Mouse (Mus musculus) lung, adult 18-20 months (tissue): ENCODE results near the gene Cideb.
A peak's percentile ranks its signal among the peaks of the same experiment; 100 is the strongest.

Experiments
- DNase-seq, 2 experiments: peaks; one replicate each; pipeline ENCODE4 v3.0.0; 2022; ENCODE audit warnings: mixed read lengths in 2 of 2

Cideb gene

DNA sequence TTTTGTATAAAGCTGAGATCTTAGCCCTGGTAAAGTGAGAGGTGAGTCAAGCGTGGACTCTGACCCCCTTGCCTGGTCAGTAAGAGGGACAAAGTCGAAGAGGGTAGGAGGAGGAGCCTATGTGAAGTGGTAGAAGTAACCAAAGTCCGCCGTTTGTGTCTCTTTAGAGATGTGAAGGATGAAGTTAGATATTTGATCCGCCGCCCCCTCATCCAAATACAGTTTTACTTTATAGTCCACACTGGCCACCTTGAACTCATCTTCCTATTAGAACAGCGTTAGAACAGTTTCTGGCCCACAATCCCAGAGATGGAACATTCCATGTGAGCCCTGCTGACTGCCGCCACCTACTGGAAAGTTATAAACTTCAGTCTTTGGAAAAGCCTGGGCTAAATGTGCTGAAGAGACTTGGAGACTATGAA is at the start of gene Cideb:
Cideb (minus strand) TSS at position 96 of the 422 bp plus-strand sequence.
- peak in 1 of 2 experiments; percentile 37 for DNase-seq

DNA sequence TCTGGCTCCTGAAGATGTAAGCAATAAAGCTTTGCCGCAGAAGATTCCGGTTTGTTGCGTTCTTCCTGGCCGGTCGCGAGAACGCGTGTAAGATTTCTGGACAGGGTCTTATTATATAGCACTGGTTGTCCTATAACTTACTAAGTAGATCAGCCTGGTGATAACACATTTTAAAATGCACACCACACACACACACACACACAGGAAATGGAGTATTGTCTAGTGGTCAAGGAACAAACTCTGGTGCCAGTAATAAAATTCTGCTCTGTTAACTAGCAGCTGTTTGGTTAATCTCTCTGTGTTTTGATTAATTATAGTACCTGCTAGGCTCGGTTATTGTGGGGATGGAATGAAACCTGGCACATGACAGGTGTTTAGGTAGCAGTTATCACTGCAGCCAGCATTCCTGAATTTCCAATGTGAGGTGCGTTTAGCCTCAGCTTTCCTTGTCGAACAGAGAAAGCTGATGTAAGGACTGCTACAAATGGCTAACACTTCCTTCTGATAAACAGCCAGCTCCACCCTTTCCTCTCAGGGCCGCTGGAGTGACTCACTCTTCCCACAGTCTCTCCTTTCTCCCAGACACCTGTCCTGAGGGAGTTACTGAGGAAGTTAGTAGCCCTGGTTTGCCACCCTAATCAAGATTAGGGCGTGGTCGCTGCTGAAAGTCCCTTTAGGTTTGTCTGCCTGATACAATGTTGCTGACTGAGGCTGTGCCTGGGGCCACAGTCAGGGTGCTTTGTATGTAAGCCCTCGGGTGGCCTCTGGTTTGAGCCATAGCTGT is 37.3 kb upstream of the Cideb start:
- DNase-seq = peak; percentile 48 to 59

DNA sequence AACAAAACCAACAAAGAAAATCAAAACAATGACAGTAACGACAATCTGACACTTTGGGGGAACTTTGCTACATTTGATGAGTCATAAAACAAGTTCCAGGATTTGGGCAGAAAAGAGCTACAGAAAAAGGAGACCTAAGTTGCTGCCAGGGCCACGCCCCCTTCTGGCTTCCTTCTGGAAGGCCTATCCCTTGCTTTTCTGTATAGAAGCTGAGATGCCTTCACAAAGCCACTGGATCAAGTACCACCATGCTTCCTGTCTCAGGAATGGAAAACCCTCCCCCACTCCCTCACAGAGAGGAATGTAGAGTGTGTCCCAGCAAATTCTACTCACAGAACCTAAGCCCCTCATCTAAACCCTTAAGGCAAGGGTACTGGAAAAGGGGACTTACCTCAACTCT is 35.7 kb upstream of the Cideb start:
- DNase-seq = no peak

DNA sequence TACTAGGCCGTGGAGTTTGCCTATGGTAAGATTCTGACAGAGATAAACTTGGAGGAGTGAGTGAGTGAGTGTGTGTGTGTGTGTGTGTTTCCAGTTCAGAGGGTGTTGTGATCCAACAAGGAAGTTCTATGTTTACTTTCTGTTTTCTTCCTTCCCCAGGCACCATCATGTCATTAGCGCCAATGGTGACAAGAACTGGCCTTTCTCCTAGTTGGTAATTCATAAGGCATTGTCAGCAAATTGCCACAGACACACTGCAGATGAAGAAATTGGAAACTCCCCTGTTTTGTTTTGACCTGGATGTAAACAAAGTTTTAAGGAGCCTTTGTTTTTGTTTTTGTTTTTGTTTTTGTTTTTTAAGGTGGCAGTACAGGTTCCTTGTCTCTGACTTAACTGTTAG is 35.2 kb upstream of the Cideb start:
- no peak for DNase-seq

DNA sequence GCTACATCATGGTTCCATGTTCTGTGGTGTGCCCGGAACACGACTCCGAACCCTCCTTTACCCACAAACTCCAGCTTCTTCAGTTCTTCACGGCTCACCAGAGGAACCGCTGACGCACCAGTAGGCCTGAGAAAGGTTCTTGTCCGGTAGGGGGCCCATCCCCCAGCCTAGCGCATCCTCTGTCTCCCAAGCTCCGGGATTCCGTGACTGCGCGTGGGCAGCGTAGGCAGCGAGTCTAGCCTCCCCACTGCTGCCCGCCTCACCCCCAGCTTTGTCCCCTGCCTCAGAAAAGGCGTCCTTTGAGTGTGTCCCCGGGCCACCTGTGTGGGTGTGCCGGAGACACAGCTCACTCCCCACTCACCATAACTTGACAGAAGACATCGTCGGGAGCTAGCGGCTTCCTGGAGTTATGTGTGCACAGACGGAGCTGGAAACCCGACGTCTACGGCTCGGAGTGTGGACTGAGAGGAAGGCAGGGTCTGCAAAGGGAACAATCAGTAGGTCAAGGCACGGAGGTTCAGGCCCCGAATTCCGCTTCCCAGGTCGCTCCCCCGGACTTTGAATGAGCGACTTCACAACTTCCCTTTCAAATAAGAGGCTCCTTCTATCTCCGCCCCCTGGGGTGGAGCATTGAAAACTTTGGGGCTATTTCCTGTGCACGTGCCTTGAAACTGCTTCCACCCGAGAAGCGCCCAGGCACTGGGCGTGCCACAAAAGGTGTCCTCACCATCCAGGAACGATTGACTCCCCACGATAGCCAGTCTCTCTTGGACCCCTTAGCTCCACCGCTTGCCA is 30.2 kb upstream of the Cideb start, which contains the start of gene Ripk3:
Ripk3 (minus strand) TSS at position 610 of the 795 bp plus-strand sequence.
- DNase-seq = peak; percentile 72 to 75

DNA sequence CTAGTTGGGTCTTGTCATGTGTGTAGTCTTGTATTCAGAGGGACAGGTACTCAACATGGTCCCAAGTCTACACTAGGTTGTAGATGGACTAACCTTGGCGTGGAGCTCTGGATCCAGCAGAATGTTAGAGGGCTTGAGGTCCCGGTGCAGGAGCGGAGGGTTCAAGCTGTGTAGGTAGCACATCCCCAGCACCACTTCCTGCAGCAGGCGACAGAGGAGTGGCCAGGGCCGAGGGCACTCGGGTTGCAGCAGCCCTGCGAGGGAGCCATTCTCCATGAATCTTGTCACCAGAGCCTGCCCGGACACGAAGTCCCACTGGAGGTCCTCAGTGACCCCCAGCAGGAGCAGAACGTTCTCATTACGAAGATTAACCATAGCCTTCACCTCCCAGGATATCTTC is 29.5 kb upstream of the Cideb start:
- peak in 1 of 2 experiments; percentile 3 for DNase-seq

DNA sequence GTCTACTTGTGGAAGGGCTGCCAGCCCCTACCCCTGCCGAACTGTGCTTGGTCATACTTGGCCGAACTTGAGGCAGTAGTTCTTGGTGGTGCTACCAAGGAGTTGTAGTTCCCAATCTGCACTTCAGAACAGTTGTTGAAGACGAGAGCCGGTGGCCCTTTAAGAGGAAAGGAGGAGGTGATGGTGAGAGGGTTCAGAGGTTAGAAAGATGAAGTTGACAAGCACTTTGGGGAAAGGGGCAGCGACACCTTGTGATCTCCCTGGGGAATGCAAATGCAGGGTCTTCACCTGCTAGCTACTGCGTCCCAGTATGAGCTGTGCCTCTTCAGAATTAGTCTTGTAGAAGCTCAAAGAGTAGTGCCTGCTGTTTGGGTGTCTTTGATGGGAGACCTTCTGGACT is 26.9 kb upstream of the Cideb start:
- peak in 1 of 2 experiments; percentile 23 for DNase-seq

DNA sequence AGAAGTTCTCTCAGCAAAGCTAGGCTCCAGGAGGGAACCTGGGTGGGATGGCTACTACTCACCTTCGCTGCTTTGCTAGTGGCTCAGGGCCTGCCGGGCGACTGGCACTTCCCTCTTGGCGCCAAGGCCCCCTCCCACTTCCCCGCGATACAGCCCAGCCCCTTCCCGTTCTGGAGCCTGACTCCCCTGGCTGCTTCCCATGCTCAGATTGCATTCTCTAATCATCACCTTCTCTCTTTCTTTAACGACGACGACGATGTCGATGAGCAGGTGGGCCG is 25.6 kb upstream of the Cideb start, which contains the start of gene Adcy4:
Adcy4 (minus strand) TSS at position 138 of the 278 bp plus-strand sequence.
- peak in 1 of 2 experiments; percentile 62 for DNase-seq

DNA sequence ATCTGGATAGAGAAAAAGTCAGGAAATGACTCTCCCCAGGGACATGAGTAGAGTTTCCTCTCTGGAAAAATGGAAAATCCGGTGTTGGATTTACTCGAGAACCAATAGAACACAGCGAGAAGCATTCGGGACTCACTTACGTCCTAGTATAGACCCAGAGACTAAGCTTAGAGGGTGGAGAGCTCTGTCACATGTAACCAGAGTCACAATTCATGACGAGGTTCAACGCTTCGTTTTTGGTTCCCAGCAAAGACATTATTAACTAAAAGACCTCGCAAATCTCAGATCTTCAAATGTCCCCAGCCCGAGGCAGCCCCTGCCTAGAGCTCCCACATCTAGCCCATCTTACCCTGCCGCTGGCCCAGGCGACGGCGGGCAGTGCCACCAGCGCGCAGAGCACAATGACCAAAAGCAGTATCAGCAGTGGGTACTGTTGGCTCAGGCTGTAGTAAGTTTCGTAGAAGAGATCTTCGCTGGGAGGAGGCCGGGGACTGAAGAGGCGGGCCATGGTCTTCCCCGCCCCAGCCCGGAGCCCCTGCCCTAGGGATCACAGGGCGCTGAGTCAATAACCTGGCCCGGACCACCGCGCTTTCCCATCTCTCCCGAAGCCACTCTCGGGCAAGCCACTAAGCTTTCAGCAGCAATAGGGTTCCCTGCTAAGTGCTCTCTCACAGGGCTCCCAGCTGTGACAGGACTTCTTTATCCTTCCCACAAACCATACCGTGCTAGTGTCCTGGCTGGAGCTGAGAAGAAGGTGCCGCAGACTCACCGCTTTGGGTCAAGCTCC is 25.1 kb upstream of the Cideb start:
- DNase-seq = peak in 1 of 2 experiments; percentile 22

DNA sequence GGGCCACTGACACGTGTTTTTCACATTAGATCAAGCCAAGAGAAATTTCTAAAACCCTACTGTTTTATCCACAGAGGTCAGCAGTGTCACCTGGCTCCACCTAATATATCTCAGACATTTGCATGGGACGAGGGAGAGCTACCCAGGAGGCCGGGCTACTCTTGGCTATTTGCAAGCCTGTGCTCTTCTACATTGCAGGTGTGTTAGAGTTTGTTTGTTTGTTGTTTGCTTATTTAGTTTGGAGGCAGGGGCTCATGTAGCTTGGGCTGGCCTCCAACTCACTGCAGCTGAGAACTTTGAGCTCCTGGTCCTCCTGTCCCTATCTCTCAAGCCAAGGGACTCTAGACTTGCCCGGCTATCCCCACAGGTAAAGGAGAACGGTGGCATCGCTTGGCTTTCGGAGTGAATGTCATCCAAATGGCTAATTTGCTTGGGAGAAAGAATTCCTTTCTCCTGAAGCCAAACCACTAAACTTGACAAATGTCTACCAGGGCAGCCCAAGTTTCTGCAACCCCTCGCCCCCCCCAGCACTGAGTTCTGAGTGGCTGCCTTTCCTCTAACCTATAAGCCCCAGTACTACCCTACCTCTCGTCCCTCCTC is 24.2 kb upstream of the Cideb start:
- peak in 1 of 2 experiments; percentile 3 for DNase-seq

DNA sequence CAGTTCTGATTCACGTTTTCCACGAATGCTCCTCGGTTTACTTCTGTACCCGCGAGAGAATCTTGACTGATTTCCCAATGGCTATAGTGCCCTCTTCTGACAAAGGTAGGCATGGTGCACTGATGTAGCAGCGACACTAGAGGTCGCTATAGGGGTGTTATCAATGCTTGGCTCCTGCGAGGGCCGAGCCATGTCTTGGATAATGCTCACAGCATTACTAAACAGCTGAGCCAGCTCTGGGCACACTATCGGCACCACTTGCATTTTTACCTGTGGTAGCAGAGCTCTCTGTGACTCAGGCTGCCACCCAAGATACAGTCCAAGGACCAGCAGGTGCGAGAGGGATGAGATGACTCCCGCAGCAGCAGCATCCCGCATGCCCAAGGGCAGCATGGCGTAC is 23.1 kb upstream of the Cideb start:
- DNase-seq = peak; percentile 68 to 80

DNA sequence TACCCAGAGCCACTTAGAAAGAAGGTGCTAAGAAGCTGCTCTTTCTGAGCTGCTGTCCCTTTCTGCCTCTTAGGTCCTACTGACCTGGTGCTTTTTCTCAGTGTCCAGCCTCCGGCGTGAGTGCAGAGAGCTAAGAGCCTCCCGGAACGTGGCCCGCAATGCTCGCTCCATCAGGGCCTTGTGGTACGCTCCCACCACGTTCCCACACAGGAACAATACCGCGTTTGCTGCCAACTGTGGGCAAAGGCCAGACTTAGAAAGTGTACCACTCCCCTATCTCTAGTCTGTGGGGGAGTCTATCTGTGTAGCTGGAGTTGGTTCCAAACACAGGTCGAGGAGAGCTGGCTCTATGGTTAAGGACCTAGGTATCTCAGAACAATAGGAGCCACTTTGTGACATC is 22.5 kb upstream of the Cideb start:
- peak in 1 of 2 experiments; percentile 3 for DNase-seq

DNA sequence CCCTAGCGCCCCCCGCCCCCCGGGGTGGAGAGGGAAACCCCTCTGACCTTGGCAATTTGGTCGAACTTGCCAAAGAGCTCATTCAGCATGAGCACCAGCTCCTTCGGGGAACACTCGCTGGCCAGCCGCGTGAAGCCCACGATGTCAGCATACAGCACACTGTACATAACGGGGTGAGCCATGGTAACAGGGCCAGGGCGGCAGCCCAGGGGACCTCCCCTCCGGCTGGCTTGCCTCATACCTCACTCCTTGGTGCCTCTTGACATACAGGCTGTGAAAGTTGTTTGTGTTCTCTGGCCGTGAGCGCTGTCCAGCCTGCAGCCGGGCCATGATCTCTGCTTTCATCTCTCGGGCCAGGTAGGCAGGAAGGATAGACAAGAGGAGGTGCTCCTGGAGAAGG is 21.4 kb upstream of the Cideb start:
- DNase-seq = peak in 1 of 2 experiments; percentile 3

DNA sequence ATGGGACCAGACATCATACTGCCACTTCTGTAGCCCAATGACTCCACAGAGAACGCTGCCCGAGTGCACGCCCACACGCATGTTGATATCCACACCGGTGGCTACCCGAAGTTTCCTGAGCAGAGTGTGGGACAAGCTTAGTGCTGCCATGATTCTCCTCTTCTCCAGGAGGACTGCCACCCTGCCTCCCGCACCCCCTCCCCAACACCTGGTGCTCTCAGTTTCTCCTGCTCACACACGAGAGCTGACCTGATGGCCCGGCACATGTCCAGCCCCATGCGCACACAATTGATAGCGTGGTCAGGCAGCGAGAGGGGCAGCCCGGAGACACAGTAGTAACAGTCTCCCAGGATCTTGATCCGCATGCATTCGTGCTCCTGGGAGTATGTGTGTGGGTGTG is 20.4 kb upstream of the Cideb start:
- no peak for DNase-seq

DNA sequence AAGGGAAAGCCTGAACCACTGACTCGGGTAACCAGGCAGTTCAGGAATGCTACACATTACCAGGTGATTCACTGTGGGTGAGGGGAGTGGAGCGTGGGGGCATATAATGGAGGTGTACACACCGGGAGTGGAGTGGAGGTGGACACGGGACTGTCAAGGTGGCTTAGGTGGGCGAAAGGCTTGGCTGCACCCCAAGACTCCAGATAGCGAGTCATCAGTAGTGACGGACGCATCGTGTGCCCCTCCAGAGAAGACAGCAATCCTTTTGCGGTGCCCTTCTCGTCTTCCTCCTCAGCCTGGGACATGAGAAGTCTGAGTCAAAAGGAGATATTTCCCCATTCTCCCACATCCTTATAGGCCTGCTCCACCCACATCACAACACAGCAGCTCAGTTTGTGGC is 19.5 kb upstream of the Cideb start:
- no peak for DNase-seq

DNA sequence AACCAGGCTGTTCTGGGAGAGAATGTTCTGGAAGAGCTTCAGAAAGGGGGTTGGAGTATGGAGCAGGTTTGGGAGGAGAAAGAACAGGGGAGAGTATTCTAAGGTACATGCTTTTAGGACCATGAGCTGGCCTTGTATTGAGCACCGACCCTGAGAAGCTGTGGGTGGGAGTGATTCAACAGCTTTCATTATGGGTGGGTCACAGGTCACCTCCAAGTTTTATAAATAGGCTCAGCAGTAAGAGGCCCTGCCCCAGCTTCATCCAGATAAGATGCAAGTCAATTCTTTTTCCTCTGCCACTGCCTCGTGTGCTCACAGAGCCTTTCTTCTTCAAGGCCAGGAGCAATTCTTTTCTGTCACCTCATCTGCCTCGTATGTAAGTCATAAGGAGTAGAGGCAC is 18.9 kb upstream of the Cideb start:
- DNase-seq = no peak

DNA sequence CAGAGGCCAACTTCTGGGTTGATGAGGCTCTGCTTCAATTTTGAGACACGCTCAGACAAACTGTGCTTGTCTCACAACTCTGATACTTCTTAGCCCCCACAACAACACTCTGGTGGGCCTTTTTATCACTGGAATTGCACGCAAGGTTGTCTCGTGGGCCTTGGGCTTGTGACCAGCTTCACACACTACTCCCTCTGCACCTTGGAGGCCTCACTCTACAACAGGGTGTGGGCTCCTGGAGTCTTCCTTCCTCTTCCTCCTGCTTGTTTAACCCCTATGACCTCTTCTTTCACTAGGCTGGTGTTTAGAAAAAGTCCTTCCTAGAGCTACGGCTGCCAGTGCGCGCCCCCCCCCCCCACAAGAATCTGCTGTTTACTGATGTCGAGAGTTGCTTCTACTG is 18.5 kb upstream of the Cideb start:
- no peak for DNase-seq

DNA sequence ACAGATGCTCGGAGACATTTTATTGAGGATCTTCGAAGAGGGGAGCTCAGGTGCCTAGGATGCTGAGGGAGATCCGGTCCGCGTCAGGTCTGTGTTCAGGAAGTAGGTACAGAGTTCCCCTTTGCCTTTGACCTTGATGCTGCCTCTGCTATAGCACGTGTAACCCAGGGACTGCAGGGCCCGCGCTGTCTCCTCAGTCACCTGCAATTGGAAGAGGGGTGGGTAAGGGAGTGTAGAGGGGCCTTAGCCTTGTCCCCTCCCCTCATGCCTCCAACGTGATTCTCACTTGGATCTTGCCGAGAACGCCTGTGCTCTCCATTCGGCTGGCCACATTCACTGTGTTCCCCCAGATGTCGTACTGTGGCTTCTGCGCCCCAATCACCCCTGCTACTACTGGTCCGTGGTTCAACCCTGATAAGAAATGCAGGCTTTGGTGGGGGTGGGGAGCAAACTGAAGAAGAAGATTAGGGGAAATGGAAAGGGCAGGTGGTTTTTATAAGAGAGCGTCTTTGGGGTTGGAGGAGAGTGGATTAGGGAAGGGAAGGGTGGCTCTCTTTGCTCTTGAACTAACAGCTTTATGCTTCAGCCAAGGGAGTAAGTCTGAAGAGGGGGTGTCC is 10.9 kb upstream of the Cideb start:
- no peak for DNase-seq

DNA sequence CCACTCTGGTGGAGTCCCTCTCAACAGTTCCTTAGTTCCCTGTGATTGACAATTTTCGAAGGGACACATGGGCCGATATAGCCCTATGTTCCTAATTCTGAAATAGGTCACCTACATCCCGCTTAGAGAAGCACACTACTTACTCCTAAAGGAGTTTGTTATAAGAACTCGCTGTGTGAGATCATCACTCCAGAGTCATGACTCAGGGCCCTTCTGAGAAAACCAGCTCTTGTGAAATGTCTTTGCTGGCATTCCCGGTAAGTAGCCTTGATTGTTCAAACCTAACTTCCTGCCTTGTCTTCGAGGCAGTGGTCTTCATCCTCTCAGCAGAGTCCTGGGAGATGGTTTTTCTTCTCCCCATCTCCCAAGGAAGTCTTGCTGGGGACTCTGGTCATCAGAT is 10.3 kb upstream of the Cideb start:
- DNase-seq = peak in 1 of 2 experiments; percentile 45

DNA sequence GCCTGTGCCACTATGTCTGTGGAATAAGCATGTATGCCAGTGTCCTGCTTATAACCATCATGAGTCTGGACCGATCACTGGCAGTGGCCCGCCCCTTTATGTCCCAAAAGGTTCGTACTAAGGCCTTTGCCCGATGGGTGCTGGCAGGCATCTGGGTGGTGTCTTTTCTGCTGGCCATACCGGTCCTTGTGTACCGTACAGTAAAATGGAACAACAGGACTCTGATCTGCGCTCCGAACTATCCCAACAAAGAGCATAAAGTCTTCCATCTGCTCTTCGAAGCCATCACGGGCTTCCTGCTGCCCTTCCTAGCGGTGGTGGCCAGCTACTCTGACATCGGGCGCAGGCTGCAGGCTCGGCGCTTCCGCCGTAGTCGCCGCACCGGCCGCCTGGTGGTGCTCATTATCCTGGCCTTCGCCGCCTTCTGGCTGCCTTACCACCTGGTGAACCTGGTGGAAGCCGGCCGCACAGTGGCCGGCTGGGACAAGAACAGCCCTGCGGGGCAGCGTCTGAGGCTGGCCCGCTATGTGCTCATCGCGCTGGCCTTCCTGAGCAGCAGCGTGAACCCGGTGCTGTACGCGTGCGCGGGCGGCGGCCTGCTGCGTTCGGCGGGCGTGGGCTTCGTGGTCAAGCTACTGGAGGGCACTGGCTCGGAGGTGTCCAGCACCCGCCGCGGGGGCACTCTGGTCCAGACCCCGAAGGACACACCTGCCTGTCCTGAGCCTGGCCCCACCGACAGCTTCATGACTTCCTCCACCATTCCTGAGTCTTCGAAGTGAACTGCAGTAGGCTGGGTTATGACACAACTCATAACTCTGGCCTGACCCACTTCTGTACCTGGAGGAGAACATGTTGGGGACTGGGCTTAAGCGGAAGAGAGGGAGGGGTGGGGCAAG is 9.5 kb upstream of the Cideb start:
- DNase-seq = peak; percentile 63 to 70

DNA sequence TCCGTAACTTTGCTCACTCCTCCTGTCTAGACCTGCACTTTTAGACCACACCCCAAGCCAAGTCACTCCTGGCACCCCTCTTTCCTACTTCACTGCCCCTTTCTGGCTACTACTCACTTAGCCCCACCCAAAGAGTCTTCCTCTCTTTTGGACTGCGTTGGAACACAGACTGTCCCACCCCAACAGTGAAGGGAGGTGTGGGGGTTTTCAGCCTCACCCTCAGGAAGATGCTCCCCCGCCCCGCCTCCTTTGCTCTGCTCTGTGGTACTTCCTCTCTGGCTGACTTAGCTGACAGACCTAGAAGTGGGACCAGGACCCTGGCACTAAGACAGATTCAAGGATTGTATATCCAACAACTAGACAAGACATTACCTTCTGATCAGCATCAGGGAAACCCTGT is 7.4 kb upstream of the Cideb start, which contains the start of gene Ltb4r1:
Ltb4r1 (plus strand) TSS at position 267 of the 400 bp plus-strand sequence.
- DNase-seq = no peak
